ENCODE assay signal across 29 mouse cellular contexts in genomic region chr5:100581622-100582434, GRCm38 (mm10). TPM values are rescaled to one million over a fixed set of nuclear protein-coding genes. Genes with fewer than 3 reads are reported as not detected.
DNase-seq lines count a peak whose midpoint lies in the region; ATAC-seq and TF ChIP-seq lines count a peak whose summit lies in the region.
"Had no signal": no experiment of that assay in that cellular context is flagged by ENCODE, and none has a peak within 500 bp of the region (broad histone marks: within the 10 kb centered on the region; RNA-seq: fewer than 3 reads in every experiment).

No protein-coding gene starts in this region.

- no peaks in the 10 kb centered on the region for H3K9me3 ChIP-seq in heart, embryonic 11.5 days (replicated peaks; ENCODE audit: control insufficient read depth, low read length)
- H3K9me3 ChIP-seq: embryonic facial prominence, embryonic 10.5 days; heart, embryonic 12.5 days; hindbrain, embryonic 10.5 days; limb, embryonic 15.5 days; megakaryocyte, embryonic 14.5 days had no signal

- no peaks in the 10 kb centered on the region for H3K36me3 ChIP-seq in kidney, adult 2 months (ENCODE audit: control insufficient read depth, insufficient read depth, low read length)
- no peaks in the 10 kb centered on the region for H3K36me3 ChIP-seq in heart, embryonic 11.5 days (ENCODE audit: control insufficient read depth, insufficient read depth, low read length)
- H3K36me3 ChIP-seq: embryonic facial prominence, embryonic 10.5 days; heart, embryonic 12.5 days; hindbrain, embryonic 10.5 days; limb, embryonic 15.5 days had no signal

- H3K4me1 ChIP-seq in kidney, adult 2 months (ENCODE audit: control insufficient read depth, insufficient read depth, low read length) = peaks cover 2% of the 10 kb centered on the region; the same call in 1 of the 2 replicates
- no peaks in the 10 kb centered on the region for H3K4me1 ChIP-seq in heart, embryonic 11.5 days (ENCODE audit: control insufficient read depth, insufficient read depth, low read length)
- H3K4me1 ChIP-seq: embryonic facial prominence, embryonic 10.5 days; heart, embryonic 12.5 days; hindbrain, embryonic 10.5 days; limb, embryonic 15.5 days had no signal

- TF ChIP-seq POLR2A in kidney, adult 2 months (IDR thresholded peaks at IDR 0.05; ENCODE audit: low read depth, low read length) = no peak

- no peak overlapping the region for H3K4me3 ChIP-seq in kidney, adult 2 months (ENCODE audit: insufficient read depth, low read depth, low read length)
- no peak overlapping the region for H3K4me3 ChIP-seq in heart, embryonic 11.5 days (ENCODE audit: low read depth, low read length)
- H3K4me3 ChIP-seq: embryonic facial prominence, embryonic 10.5 days; heart, embryonic 12.5 days; hindbrain, embryonic 10.5 days; limb, embryonic 15.5 days; megakaryocyte, embryonic 14.5 days had no signal

- 55% methylated on average over 11 of the region's 11 CpGs for WGBS in kidney, adult 2 months
- WGBS in heart, embryonic 11.5 days (ENCODE audit: insufficient replicate concordance) = 56% methylated on average over 11 of the region's 11 CpGs

- peak overlapping the region; percentile 29; the same call in 1 of the 2 replicates for H3K27ac ChIP-seq in kidney, adult 2 months (ENCODE audit: insufficient read depth, low read depth, low read length)
- no peak overlapping the region for H3K27ac ChIP-seq in heart, embryonic 11.5 days (ENCODE audit: low read depth, low read length)
- H3K27ac ChIP-seq: embryonic facial prominence, embryonic 10.5 days; hindbrain, embryonic 10.5 days; limb, embryonic 15.5 days; liver, embryonic 14.5 days had no signal

- peak; percentile 42 for DNase-seq in kidney, adult 2 months
- no peak for DNase-seq in kidney, postnatal 4 days
- peak; percentile 78 for DNase-seq in A20 (ENCODE audit: low read depth, low spot score)
- peak; percentile 23 for DNase-seq in Muller cell, postnatal 12 days (ENCODE audit: inconsistent ontology term)
- no peak for DNase-seq in thymus, postnatal 4 days
- DNase-seq in right cerebral cortex, postnatal 10 days (ENCODE audit: low spot score in 2 of 2) = no peak
- DNase-seq: adrenal gland, postnatal 14 days; cerebellum, adult 8-10 months; heart, adult 11 months; heart, postnatal 10 days; kidney, adult 11 months; kidney, postnatal 10 days; left cerebral cortex, postnatal 4 days; lung, embryonic 14.5 days; right cerebral cortex, adult 18-20 months had no signal

- no peak overlapping the region for H3K4me2 ChIP-seq in heart, embryonic 11.5 days
- H3K4me2 ChIP-seq: heart, embryonic 12.5 days; limb, embryonic 15.5 days; lung, embryonic 14.5 days had no signal

- no peak overlapping the region for H3K9ac ChIP-seq in heart, embryonic 11.5 days (ENCODE audit: low read depth, low read length)
- H3K9ac ChIP-seq: heart, embryonic 12.5 days; limb, embryonic 15.5 days; liver, embryonic 14.5 days; lung, embryonic 14.5 days had no signal

- TF ChIP-seq CTCF in kidney, adult 2 months (conservative IDR thresholded peaks at IDR 0.05; ENCODE audit: insufficient read depth, insufficient read length, low read depth, low read length) = no peak

- H3K27me3 ChIP-seq in kidney, adult 2 months (replicated peaks; ENCODE audit: control insufficient read depth, insufficient read depth, low read length) = no peaks in the 10 kb centered on the region
- no peaks in the 10 kb centered on the region for H3K27me3 ChIP-seq in heart, embryonic 11.5 days (ENCODE audit: control insufficient read depth, insufficient read depth, low read length)
- H3K27me3 ChIP-seq: heart, embryonic 12.5 days; limb, embryonic 15.5 days; megakaryocyte, embryonic 14.5 days had no signal

- ATAC-seq in megakaryocyte-erythroid progenitor cell, adult 5-6 weeks (replicated peaks; ENCODE audit: low FRiP score, low TSS enrichment, poor library complexity, severe bottlenecking) = peak; percentile 32
- no peak for ATAC-seq in heart, embryonic 11.5 days (replicated peaks; ENCODE audit: insufficient number of reproducible peaks, low FRiP score, low TSS enrichment)
- ATAC-seq: activated CD4-positive, CD25-positive, alpha-beta regulatory T cell, adult 4 months; forebrain, embryonic 16.5 days; midbrain, embryonic 16.5 days had no signal

RNA-seq across cellular contexts. Expression of gene Plac8, which starts 9.8 kb away (rescaled TPM):
- polyA plus RNA-seq in kidney, adult 2 months (2012; rRNA removed) = 44.5 and 60.0 TPM in 2 replicates
- total RNA-seq in megakaryocyte-erythroid progenitor cell, adult 5-6 weeks (2014; fragmentation: Nextera tagmentation) = 205 and 254 TPM in 2 replicates
- 198 and 535 TPM in 2 replicates for total RNA-seq in megakaryocyte-erythroid progenitor cell, adult 5-6 weeks (2017)
- polyA plus RNA-seq in heart, embryonic 11.5 days (2014; fragmentation: Nextera tagmentation; extraction: Ambion mirVana) = 7.1 and 8.2 TPM in 2 replicates
- total RNA-seq: layer of hippocampus, adult 18-20 months; layer of hippocampus, postnatal 14 days; left cerebral cortex, adult 8-10 months had no signal

Comparison
In these comparisons a context has a peak if more than half of its experiments do, and no peak if none do; other contexts are left out.
1. DNase-seq: peak in kidney, adult 2 months (single experiment), A20 (single experiment) and Muller cell, postnatal 12 days (single experiment); none in kidney, postnatal 4 days (0 of 2), thymus, postnatal 4 days (single experiment) and right cerebral cortex, postnatal 10 days (0 of 2).